ENCODE assay signal across 1 mouse cellular context in the genomic region with DNA sequence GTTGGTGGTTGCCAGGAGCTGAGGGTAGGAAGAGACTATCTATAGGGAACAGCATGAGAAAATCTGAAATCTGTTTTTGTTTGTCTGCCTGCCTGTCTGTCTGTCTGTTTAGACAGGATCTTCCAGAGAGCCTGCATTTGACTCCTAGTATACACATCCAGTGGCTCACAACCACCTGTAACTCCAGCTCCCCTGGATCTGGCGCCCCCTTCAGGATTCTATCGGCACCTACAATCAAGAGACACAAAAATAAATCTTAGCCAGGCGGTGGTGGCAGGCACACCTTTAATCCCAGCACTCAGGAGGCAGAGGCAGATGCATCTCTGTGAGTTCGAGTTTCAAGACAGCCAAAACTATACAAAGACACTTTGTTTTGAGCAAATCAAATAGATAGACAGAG.
TF ChIP-seq lines count a peak whose summit lies in the region.

No protein-coding gene starts in this region.

TF ChIP-seq in MEL, 35 proteins besides CTCF, POLR2A, EP300 and RAD21:
- peak; percentile 47 for TF ChIP-seq SMC3 (IDR thresholded peaks at IDR 0.05; ENCODE audit: low read depth, low read length)
- no peak for TF ChIP-seq MXI1 (IDR thresholded peaks at IDR 0.05; ENCODE audit: low read depth, low read length)
